ENCODE assay signal across 23 mouse cellular contexts in genomic region chr4:134447966-134448365, GRCm38 (mm10). TPM values are rescaled to one million over a fixed set of nuclear protein-coding genes. Genes with fewer than 3 reads are reported as not detected.
DNase-seq lines count a peak whose midpoint lies in the region; ATAC-seq and TF ChIP-seq lines count a peak whose summit lies in the region.
"Had no signal": no experiment of that assay in that cellular context is flagged by ENCODE, and none has a peak within 500 bp of the region (broad histone marks: within the 10 kb centered on the region; RNA-seq: fewer than 3 reads in every experiment).

No protein-coding gene starts in this region.

- DNase-seq in forebrain, postnatal 0 days, result no peak
- no peak for DNase-seq in ES-E14 (ENCODE audit: low read depth, low spot score)
- peak; percentile 33 for DNase-seq in thymus, postnatal 25 days
- no peak for DNase-seq in kidney, postnatal 36 days
- DNase-seq in liver, postnatal 0 days, result no peak
- DNase-seq: adrenal gland, postnatal 10 days; cerebellum, adult 11 months; cerebellum, postnatal 14 days; embryo, embryonic 11 days; heart, postnatal 10 days; kidney, adult 2 months; kidney, postnatal 10 days; liver, embryonic 13.5 days; right cerebral cortex, adult 18-20 months had no signal

- no peak overlapping the region for H3K9ac ChIP-seq in forebrain, postnatal 0 days
- no peak overlapping the region for H3K9ac ChIP-seq in forebrain, embryonic 16.5 days (replicated peaks; ENCODE audit: low read depth, low read length)
- H3K9ac ChIP-seq in midbrain, embryonic 16.5 days (ENCODE audit: low read depth, low read length), result no peak overlapping the region
- H3K9ac ChIP-seq in midbrain, embryonic 13.5 days (replicated peaks), result no peak overlapping the region
- H3K9ac ChIP-seq in ES-E14 (ENCODE audit: insufficient read depth, low read depth, low read length, poor library complexity, severe bottlenecking), result peak overlapping the region; percentile 14; the same call in 1 of the 2 replicates
- H3K9ac ChIP-seq in liver, postnatal 0 days (replicated peaks), result no peak overlapping the region
- H3K9ac ChIP-seq: embryonic facial prominence, embryonic 15.5 days; liver, embryonic 13.5 days had no signal

- H3K4me3 ChIP-seq in forebrain, postnatal 0 days (ENCODE audit: low read depth, low read length), result no peak overlapping the region
- H3K4me3 ChIP-seq in forebrain, embryonic 16.5 days (replicated peaks; ENCODE audit: low read length), result no peak overlapping the region
- no peak overlapping the region for H3K4me3 ChIP-seq in midbrain, embryonic 16.5 days (ENCODE audit: low read depth, low read length)
- H3K4me3 ChIP-seq in midbrain, embryonic 13.5 days (replicated peaks), result no peak overlapping the region
- H3K4me3 ChIP-seq in ES-E14 (ENCODE audit: insufficient read depth in 1 of 2, low read depth in 1 of 2, low read length in 2 of 2, poor library complexity in 1 of 2, severe bottlenecking in 1 of 2), result peak overlapping the region; percentile 36 to 41; a peak in 2 of 4 replicates
- H3K4me3 ChIP-seq in liver, postnatal 0 days (ENCODE audit: low read depth, low read length), result no peak overlapping the region
- H3K4me3 ChIP-seq: embryonic facial prominence, embryonic 15.5 days; forebrain, embryonic 10.5 days; layer of hippocampus, adult 2 months; liver, embryonic 13.5 days had no signal

- H3K27ac ChIP-seq in forebrain, postnatal 0 days (ENCODE audit: low read depth, low read length), result no peak overlapping the region
- H3K27ac ChIP-seq in forebrain, embryonic 16.5 days (ENCODE audit: low read length), result no peak overlapping the region
- 0 out of 2 replicates have a peak overlapping the region, but pooled peaks have one; percentile 36 for H3K27ac ChIP-seq in midbrain, embryonic 16.5 days (ENCODE audit: low read length)
- no peak overlapping the region for H3K27ac ChIP-seq in midbrain, embryonic 13.5 days
- H3K27ac ChIP-seq in ES-E14 (ENCODE audit: insufficient read depth, low read depth, low read length, poor library complexity, severe bottlenecking), result peak overlapping the region; percentile 51; the same call in 1 of the 2 replicates
- no peak overlapping the region for H3K27ac ChIP-seq in liver, postnatal 0 days (ENCODE audit: low read depth)
- H3K27ac ChIP-seq: embryonic facial prominence, embryonic 15.5 days; liver, embryonic 13.5 days had no signal

- H3K9me3 ChIP-seq in forebrain, postnatal 0 days (ENCODE audit: low read length), result no peaks in the 10 kb centered on the region
- H3K9me3 ChIP-seq in forebrain, embryonic 16.5 days (ENCODE audit: control insufficient read depth, low read length), result no peaks in the 10 kb centered on the region
- no peaks in the 10 kb centered on the region for H3K9me3 ChIP-seq in midbrain, embryonic 16.5 days (replicated peaks; ENCODE audit: control insufficient read depth, low read length, poor library complexity, severe bottlenecking)
- H3K9me3 ChIP-seq in midbrain, embryonic 13.5 days, result no peaks in the 10 kb centered on the region
- no peaks in the 10 kb centered on the region for H3K9me3 ChIP-seq in ES-E14 (ENCODE audit: control insufficient read depth, insufficient read depth, low read depth, low read length)
- no peaks in the 10 kb centered on the region for H3K9me3 ChIP-seq in liver, postnatal 0 days (ENCODE audit: low read length)
- H3K9me3 ChIP-seq: embryonic facial prominence, embryonic 15.5 days; liver, embryonic 13.5 days had no signal

- no peaks in the 10 kb centered on the region for H3K36me3 ChIP-seq in forebrain, postnatal 0 days (ENCODE audit: insufficient read depth)
- no peaks in the 10 kb centered on the region for H3K36me3 ChIP-seq in forebrain, embryonic 16.5 days (ENCODE audit: control insufficient read depth, insufficient read depth)
- no peaks in the 10 kb centered on the region for H3K36me3 ChIP-seq in midbrain, embryonic 16.5 days (ENCODE audit: control insufficient read depth, insufficient read depth, low read length)
- no peaks in the 10 kb centered on the region for H3K36me3 ChIP-seq in midbrain, embryonic 13.5 days
- no peaks in the 10 kb centered on the region for H3K36me3 ChIP-seq in ES-E14 (ENCODE audit: control insufficient read depth, insufficient read depth, low read length, poor library complexity, severe bottlenecking)
- no peaks in the 10 kb centered on the region for H3K36me3 ChIP-seq in liver, postnatal 0 days (replicated peaks; ENCODE audit: insufficient read depth, low read length)
- H3K36me3 ChIP-seq: embryonic facial prominence, embryonic 15.5 days; forebrain, embryonic 10.5 days; liver, embryonic 13.5 days had no signal

- in situ Hi-C loops in ES-E14 (cut with MboI; ENCODE audit: low sequenced_read_pairs in 2 of 2, unreplicated experiment in 2 of 2), result no loop called here

- no peaks in the 10 kb centered on the region for H3K27me3 ChIP-seq in forebrain, postnatal 0 days (ENCODE audit: insufficient read depth, low read length)
- H3K27me3 ChIP-seq in forebrain, embryonic 16.5 days (replicated peaks; ENCODE audit: control insufficient read depth, insufficient read depth, low read length), result no peaks in the 10 kb centered on the region
- no peaks in the 10 kb centered on the region for H3K27me3 ChIP-seq in midbrain, embryonic 16.5 days (ENCODE audit: control insufficient read depth, insufficient read depth, low read depth, low read length)
- no peaks in the 10 kb centered on the region for H3K27me3 ChIP-seq in midbrain, embryonic 13.5 days
- 0 out of 2 replicates have a peak, but pooled peaks cover 2% of the 10 kb centered on the region for H3K27me3 ChIP-seq in liver, postnatal 0 days (ENCODE audit: insufficient read depth, low read length)

- no peak for TF ChIP-seq EP300 in liver, postnatal 0 days (IDR thresholded peaks at IDR 0.05; ENCODE audit: low read depth)

- TF ChIP-seq CTCF in forebrain, postnatal 0 days (IDR thresholded peaks at IDR 0.05; ENCODE audit: low read depth), result no peak
- no peak for TF ChIP-seq CTCF in liver, postnatal 0 days (IDR thresholded peaks at IDR 0.05; ENCODE audit: low read depth)

- no peak overlapping the region for H3K4me2 ChIP-seq in forebrain, postnatal 0 days (ENCODE audit: low read depth)
- H3K4me2 ChIP-seq in forebrain, embryonic 16.5 days (ENCODE audit: low read length), result no peak overlapping the region
- H3K4me2 ChIP-seq in midbrain, embryonic 16.5 days (ENCODE audit: low read length), result no peak overlapping the region
- no peak overlapping the region for H3K4me2 ChIP-seq in midbrain, embryonic 13.5 days (replicated peaks)
- H3K4me2 ChIP-seq in liver, postnatal 0 days (ENCODE audit: low read depth, low read length), result no peak overlapping the region
- H3K4me2 ChIP-seq: embryonic facial prominence, embryonic 15.5 days; heart, embryonic 11.5 days; liver, embryonic 13.5 days had no signal

- 41% methylated on average over 23 of the region's 23 CpGs for WGBS in forebrain, postnatal 0 days
- WGBS in forebrain, embryonic 16.5 days, result 60% methylated on average over 23 of the region's 23 CpGs
- 52% methylated on average over 23 of the region's 23 CpGs for WGBS in midbrain, embryonic 16.5 days
- WGBS in midbrain, embryonic 13.5 days, result 52% methylated on average over 23 of the region's 23 CpGs
- 46% methylated on average over 23 of the region's 23 CpGs for WGBS in liver, postnatal 0 days (ENCODE audit: insufficient replicate concordance)

- H3K4me1 ChIP-seq in forebrain, postnatal 0 days (ENCODE audit: insufficient read depth), result peaks cover 38% of the 10 kb centered on the region
- peaks cover 42% of the 10 kb centered on the region for H3K4me1 ChIP-seq in forebrain, embryonic 16.5 days (replicated peaks; ENCODE audit: control insufficient read depth, insufficient read depth, low read length)
- peaks cover 54% of the 10 kb centered on the region for H3K4me1 ChIP-seq in midbrain, embryonic 16.5 days (ENCODE audit: control insufficient read depth, insufficient read depth, low read length)
- peaks cover 56% of the 10 kb centered on the region for H3K4me1 ChIP-seq in midbrain, embryonic 13.5 days (replicated peaks)
- peaks cover 9 to 33% of the 10 kb centered on the region in 2 experiments; a peak in 3 of 4 replicates for H3K4me1 ChIP-seq in ES-E14 (ENCODE audit: control insufficient read depth in 2 of 2, insufficient read depth in 2 of 2, low read length in 2 of 2, poor library complexity in 1 of 2)
- no peaks in the 10 kb centered on the region for H3K4me1 ChIP-seq in liver, postnatal 0 days (ENCODE audit: insufficient read depth)

- peak; percentile 59; the same call in 1 of the 2 replicates for ATAC-seq in forebrain, postnatal 0 days
- no peak for ATAC-seq in forebrain, embryonic 16.5 days
- ATAC-seq in midbrain, embryonic 16.5 days, result no peak
- ATAC-seq in midbrain, embryonic 13.5 days, result no peak
- no peak for ATAC-seq in liver, postnatal 0 days
- ATAC-seq: activated CD4-positive, CD25-positive, alpha-beta regulatory T cell, adult 4 months; inflammation-experienced regulatory T-cells, adult 6 months had no signal

RNA-seq across cellular contexts. Expression of gene Stmn1, which starts 20.2 kb away (rescaled TPM):
- total RNA-seq in forebrain, postnatal 0 days (2014; rRNA removed), result 2,537 and 3,460 TPM in 2 replicates
- polyA plus RNA-seq in forebrain, postnatal 0 days (2015; fragmentation: Nextera tagmentation; extraction: Ambion mirVana), result 7,274 and 8,446 TPM in 2 replicates
- 7,901 and 8,250 TPM in 2 replicates for polyA plus RNA-seq in forebrain, embryonic 16.5 days (2015; fragmentation: Nextera tagmentation; extraction: Ambion mirVana)
- polyA plus RNA-seq in midbrain, embryonic 16.5 days (2015; fragmentation: Nextera tagmentation; extraction: Ambion mirVana), result 7,758 and 8,549 TPM in 2 replicates
- polyA plus RNA-seq in midbrain, embryonic 13.5 days (2015; fragmentation: Nextera tagmentation; extraction: Ambion mirVana), result 7,568 and 8,132 TPM in 2 replicates
- total RNA-seq in ES-E14 (2012; rRNA removed), result 322 and 361 TPM in 2 replicates
- 249 and 258 TPM in 2 replicates for polyA plus RNA-seq in liver, postnatal 0 days (2015; fragmentation: Nextera tagmentation; extraction: Ambion mirVana)

RNA-seq across cellular contexts. Expression of gene Paqr7, which starts 48.5 kb away (rescaled TPM):
- total RNA-seq in forebrain, postnatal 0 days (2014; rRNA removed), result 33.9 and 36.6 TPM in 2 replicates
- polyA plus RNA-seq in forebrain, postnatal 0 days (2015; fragmentation: Nextera tagmentation; extraction: Ambion mirVana), result 21.3 and 28.1 TPM in 2 replicates
- 14.4 and 14.7 TPM in 2 replicates for polyA plus RNA-seq in forebrain, embryonic 16.5 days (2015; fragmentation: Nextera tagmentation; extraction: Ambion mirVana)
- polyA plus RNA-seq in midbrain, embryonic 16.5 days (2015; fragmentation: Nextera tagmentation; extraction: Ambion mirVana), result 27.2 and 36.2 TPM in 2 replicates
- polyA plus RNA-seq in midbrain, embryonic 13.5 days (2015; fragmentation: Nextera tagmentation; extraction: Ambion mirVana), result 10.8 and 12.8 TPM in 2 replicates
- total RNA-seq in ES-E14 (2012; rRNA removed), result 4.8 and 6.9 TPM in 2 replicates
- polyA plus RNA-seq in liver, postnatal 0 days (2015; fragmentation: Nextera tagmentation; extraction: Ambion mirVana), result 12.4 and 17.8 TPM in 2 replicates

RNA-seq across cellular contexts. Expression of gene Pafah2, which starts 51.8 kb away (rescaled TPM):
- 11.1 and 18.0 TPM in 2 replicates for total RNA-seq in forebrain, postnatal 0 days (2014; rRNA removed)
- 6.4 and 7.6 TPM in 2 replicates for polyA plus RNA-seq in forebrain, postnatal 0 days (2015; fragmentation: Nextera tagmentation; extraction: Ambion mirVana)
- 8.1 and 9.3 TPM in 2 replicates for polyA plus RNA-seq in forebrain, embryonic 16.5 days (2015; fragmentation: Nextera tagmentation; extraction: Ambion mirVana)
- 7.5 and 8.8 TPM in 2 replicates for polyA plus RNA-seq in midbrain, embryonic 16.5 days (2015; fragmentation: Nextera tagmentation; extraction: Ambion mirVana)
- polyA plus RNA-seq in midbrain, embryonic 13.5 days (2015; fragmentation: Nextera tagmentation; extraction: Ambion mirVana), result 6.4 and 6.6 TPM in 2 replicates
- 15.8 and 18.4 TPM in 2 replicates for total RNA-seq in ES-E14 (2012; rRNA removed)
- polyA plus RNA-seq in liver, postnatal 0 days (2015; fragmentation: Nextera tagmentation; extraction: Ambion mirVana), result 13.5 and 14.3 TPM in 2 replicates

Comparison
In these comparisons a context has a peak if more than half of its experiments do, and no peak if none do; other contexts are left out.
1. H3K27ac ChIP-seq: peak in midbrain, embryonic 16.5 days (single experiment) and ES-E14 (single experiment); none in forebrain, postnatal 0 days (single experiment), forebrain, embryonic 16.5 days (single experiment), midbrain, embryonic 13.5 days (single experiment) and liver, postnatal 0 days (single experiment).
2. H3K4me3 ChIP-seq: peak in ES-E14 (2 of 2); none in forebrain, postnatal 0 days (single experiment), forebrain, embryonic 16.5 days (single experiment), midbrain, embryonic 16.5 days (single experiment), midbrain, embryonic 13.5 days (single experiment) and liver, postnatal 0 days (single experiment).
3. RNA of gene Stmn1, which starts 20.2 kb away (polyA plus RNA-seq): 7,901 to 8,250 TPM in forebrain, embryonic 16.5 days, 7,758 to 8,549 TPM in midbrain, embryonic 16.5 days, 7,568 to 8,132 TPM in midbrain, embryonic 13.5 days and 7,274 to 8,446 TPM in forebrain, postnatal 0 days; 249 to 258 TPM in liver, postnatal 0 days; every median in the first group is over 10 times any median in the second.